Mouse (Mus musculus) urinary bladder, postnatal 25 days (tissue): ENCODE results near the gene Ddx5.
"Not testable (repeated sequence)": the region's sequence is repeated elsewhere in the genome, so short reads cannot be mapped to it uniquely, and the experiment has no call there.

Source experiments
- DNase-seq: peaks from one replicate; pipeline ENCODE4 v3.0.0; 2022; ENCODE audit warnings: low spot score

Gene Ddx5

GRCm38 (mm10) chr11:106760511-106760910 is 28.5 kb downstream of the Ddx5 start:
- DNase-seq: no peak

DNA sequence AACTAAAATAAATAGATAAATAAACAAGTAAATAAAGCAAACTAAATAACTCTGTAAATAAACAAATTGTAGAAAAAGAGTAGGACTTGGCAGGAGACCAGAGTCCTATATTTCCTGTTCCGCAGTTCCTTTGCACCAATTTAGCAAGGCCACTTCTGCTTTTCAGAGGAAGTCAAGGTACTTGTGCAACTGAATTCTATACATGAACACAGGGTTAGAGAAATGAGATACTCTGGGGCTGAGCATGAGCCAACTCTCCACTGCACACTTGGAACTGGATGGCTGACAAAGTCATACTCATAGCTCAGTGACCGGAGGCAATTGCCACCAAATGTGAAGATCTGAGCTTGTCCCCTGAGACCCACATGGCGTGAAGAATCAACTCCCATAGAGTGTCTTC is 30.0 kb downstream of the Ddx5 start:
- no peak for DNase-seq

GRCm38 (mm10) chr11:106755583-106755982 is 33.4 kb downstream of the Ddx5 start:
- DNase-seq: no peak

DNA sequence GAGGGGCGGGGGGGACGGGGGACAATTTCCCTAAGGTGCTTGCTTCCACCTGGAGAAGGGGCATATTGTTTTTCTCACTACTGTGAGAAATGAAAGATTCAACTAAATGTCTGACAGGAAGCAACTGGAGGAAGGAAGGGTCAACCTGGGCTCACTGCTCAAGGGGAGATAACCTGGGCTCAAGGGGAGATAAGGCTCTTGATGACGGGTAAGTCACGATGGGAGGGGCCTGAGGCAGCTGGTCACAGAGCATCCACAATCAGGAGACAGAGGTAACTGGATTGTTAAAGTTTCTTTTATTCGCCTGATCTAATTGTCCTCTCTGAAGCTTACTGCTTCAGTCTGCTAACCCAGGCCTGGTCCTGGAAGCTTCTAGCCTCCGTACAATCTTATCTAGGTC is 35.7 kb downstream of the Ddx5 start:
- no peak for DNase-seq

DNA sequence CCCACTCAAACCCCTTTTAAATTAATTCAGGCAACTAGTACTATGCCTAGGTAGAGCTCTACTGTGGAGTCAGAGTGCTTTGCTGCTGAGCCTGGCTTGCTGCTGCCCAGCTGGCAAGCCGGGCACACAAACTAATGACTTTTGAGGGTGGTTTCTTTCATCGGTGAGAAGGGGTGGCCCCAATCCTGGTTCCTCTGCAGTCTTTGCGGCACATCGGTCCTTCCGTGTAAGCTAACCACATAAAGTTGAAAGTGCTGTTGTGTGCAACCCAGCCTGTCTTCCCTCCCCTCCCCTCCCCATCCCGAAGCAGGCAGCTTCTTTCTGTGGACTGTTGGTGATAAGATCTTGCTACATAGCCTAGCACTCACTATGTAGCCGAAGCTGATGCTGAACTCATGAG is 36.9 kb downstream of the Ddx5 start:
- no peak for DNase-seq

- DNase-seq: no peak
Observed at GRCm38 (mm10) chr11:106751039-106752018, 37.7 kb downstream of the Ddx5 start, which contains the start of gene Milr1. Milr1 (plus strand) TSS chr11:106751226.

DNA sequence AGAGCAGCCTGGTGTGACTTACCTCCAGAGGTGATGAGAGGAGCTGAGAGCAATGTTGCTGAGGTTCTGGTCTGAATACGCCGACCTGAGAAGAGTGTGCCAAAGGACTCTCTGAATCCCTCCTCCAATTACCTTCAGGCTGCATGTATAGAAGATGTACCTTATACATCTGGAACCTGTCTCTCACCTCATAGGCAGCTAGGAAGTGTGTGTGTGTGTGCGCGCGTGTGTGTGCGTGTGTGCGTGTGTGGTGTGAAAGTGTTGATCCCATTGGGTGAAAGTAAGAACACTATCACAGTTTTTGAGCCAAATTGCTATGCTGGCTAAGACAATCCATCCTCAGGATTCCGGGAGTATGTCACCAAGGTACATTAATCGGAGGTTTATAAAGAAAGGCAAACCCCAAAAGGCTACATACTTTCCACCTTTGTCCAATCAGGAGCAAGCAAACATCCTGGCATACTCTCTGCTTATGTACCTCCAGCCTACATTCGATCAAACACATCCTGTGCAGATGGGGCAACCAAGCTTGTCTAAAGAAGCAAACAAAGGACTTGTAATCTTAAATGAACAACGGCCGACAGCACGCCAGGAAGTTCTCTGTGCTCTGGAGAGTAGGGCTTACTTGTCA is 38.7 kb downstream of the Ddx5 start, which contains the start of gene Pecam1:
Gene Pecam1, minus strand, starts transcription at position 508 of the 631 bp plus-strand sequence.
- DNase-seq: no peak

- DNase-seq: not testable (repeated sequence)
Observed at GRCm38 (mm10) chr11:106749557-106750120, 39.3 kb downstream of the Ddx5 start.

DNA sequence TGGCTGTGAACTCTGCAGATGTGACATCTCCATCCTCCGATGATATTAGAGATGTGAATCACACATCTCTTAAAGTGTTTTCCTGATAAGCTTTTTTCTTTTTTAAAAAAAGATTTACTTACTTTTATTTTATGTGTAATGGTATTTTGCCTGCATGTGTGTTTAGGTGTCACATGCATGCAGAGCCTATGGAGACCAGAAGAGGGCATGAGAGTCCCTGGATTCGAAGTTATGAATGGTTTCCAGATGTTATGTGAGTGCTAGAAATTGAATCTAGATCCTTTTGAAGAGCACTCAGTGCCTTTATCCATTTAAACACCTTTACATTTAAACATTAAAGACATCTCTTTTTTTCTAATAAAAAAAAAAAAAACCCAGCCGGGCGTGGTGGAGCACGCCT is 44.0 kb downstream of the Ddx5 start:
- DNase-seq: no peak

DNA sequence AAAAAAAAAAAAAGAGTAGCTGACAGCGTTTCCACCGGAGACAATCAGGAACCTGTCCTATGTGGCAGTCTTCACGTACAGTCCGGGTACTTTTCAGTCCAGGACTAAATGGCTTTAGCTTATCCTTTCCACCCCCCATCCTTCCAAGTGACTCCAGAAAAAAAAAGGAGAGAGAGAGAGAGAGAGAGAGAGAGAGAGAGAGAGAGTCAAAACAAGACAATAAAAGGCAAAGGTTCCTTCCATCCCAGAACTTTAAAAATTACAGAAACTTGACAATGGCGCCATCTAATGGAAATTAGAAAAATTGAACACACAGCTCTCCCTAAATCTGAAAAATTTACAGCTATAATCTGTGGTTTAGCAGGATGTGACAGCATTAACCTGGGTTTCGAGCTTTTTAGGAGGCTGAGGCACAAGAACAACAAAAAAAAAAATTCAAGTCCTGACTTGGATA is 46.6 kb downstream of the Ddx5 start:
- no peak for DNase-seq

DNA sequence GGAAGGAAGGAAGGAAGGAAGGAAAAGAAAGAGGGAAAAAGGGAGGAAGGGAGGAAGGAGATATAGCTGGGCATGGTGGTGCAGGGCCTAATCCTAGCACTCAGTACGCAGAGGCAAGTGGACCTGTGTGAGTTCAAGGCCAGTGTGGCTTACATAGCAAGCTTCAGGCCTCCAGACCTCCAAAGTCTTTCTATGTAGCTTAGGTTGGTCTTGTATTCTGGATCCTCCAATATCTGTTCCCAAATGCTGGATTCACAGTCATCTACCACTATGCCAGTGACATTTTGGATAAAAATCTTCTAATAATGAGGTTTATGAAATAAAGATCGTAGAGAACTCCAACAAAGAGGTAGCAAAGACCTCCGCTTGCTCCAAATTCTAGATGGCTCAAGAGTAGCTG is 47.2 kb downstream of the Ddx5 start:
- DNase-seq: no peak

DNA sequence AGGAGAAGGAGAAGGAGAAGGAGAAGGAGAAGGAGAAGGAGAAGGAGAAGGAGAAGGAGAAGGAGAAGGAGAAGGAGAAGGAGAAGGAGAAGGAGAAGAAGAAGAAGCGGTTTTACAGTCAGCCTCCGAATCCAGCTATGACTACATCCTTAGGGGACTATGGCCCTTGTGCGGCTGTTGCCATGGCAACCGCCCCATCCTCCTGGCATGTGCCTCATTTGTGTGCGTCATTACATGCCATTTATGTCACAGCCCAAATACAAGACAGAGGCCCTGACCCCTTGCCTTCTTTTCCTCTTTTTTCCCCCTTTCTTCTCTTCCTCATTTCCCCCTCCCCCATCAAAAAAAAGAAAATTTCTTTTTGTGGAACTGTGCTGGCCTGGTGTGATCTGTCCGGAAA is 47.8 kb downstream of the Ddx5 start:
- no peak for DNase-seq

GRCm38 (mm10) chr11:106740724-106741123 is 48.3 kb downstream of the Ddx5 start:
- DNase-seq: not testable (repeated sequence)

GRCm38 (mm10) chr11:106739116-106739515 is 49.9 kb downstream of the Ddx5 start:
- DNase-seq: no peak

DNA sequence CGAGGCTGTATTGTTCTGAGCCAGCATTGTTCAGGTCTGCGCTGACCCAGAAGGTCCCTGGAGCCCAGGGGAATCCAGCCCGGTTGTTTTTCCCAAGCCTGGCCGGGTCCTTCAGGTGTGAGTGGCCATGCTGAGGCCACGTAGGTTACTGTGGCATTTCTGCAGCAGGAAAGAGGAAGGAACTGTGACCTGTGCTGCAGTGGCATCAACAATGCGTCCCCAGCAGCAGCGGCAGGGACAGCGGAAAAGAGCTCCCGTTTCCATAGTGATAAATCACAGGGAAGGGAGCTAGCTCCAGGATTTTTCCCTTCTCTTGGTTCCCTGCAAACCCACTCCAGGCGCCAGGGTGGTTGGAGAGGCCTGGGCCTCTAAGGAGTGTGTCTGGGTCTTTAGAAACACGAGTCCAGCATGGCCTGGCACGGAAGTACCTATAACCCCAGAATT is 51.8 kb downstream of the Ddx5 start:
- no peak for DNase-seq

DNA sequence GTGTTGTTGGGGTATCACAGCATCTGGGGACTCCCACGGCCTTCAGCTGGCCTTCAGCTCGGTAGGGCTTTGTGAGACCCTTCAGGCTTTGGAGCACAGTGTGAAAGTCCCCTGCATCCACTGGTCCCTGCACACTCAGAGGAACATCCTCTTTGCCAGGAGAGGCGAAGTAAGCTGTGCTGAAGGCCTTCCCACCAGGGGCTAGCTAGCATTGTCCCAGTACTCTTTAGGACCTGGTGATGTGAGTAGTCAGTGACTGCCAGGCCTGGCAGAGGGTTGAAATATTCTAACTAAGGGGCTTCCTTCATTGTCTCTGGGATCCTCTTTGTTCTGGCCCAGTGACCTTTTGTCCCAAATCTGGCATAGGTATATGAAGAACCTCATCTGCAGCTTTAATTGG is 52.4 kb downstream of the Ddx5 start:
- no peak for DNase-seq

DNA sequence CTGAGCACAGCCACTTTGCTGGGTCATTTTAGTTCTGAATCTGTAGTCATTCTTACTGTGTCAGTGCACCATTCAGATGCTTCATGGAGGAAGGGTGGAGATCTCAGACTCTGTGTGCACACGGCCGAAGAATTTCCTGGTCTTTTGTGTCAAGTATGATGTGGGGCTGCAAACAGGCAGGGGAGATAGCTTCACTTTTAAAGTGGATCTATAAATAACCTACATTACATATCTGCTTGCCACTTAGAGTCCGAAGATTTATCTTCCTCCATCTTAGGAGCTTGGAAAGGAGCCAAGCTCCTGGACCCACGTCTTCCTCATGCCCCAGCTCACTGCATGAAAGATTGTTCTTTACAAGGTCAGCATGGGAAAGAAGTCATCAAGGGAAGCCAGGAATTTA is 58.3 kb downstream of the Ddx5 start:
- DNase-seq: no peak
